Mouse (Mus musculus): Measurements from ENCODE around the gene Scfd2.

Scfd2 gene

DNA sequence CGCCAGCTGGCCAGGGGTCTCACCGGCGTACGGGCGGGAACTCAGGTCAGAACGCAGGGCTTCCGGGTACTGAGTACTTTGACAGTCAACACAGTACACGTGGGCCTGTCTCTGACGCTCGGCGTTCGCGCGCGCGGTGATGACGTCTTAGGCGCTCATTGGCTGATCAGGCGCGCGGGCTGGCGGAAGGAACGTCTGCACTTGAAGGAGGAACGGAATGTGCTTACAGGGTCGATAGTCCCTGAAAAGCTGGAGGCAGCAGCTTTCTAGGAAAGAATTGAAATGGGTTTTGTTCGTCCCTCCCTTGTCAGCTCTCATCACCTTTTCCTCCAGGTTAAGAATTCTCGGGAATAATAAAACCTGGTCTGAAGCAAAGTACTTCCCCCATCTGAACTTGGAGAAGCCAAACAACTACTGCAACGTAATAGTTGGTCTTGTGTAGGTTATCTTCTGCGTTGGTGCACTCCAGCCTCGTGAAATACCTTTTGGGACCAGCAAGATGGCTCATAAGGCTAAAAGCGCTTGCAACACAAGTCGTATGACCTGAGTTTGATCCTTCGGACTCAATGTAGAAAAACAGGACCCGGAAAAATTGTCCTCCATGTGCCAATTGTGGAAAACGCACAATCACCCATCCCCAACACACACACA, at the start of gene Scfd2:
Gene Scfd2, minus strand, starts transcription at position 130 of the 651 bp plus-strand sequence.
- peak; percentile 92 for DNase-seq (ENCODE audit: low read depth, low spot score)

DNA sequence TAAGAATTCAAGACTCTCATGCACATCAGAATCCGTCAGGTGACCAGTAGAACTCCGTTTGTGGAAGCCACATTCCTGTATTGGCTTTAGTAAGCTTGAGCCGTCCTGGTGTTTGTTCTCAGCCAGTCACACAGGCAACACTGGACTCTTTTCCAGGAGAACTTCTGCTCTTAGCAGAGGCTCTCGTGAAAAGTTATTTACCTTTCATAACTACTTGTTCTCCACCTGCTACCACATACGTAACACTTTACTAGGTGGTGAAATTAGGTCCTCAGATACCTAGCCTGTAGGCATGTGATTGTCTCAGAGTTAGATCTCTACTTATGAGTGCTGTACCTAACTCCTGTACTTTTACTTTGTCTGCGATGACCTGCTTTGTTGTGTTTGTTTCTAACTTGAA, 40.2 kb upstream of the Scfd2 start:
- DNase-seq (ENCODE audit: low read depth, low spot score), result no peak

DNA sequence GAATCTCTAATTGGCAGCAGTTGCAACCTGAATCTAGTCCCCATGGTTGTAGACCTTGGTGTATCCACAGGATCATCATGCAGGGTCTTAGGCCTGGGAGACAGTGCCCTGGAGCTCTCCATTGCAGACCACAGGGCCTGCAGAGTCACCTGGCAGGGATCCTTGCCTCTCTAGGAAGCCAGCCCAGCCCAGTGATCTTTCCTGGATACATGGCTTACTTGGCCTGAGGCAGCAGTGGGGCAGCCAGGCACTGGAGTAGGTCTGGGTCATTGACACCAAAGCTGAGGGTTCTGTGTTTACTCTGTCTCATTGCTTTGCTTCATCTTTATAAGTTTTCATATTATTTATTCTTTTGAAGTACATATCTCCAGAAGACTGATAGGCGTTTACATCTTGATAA, 29.6 kb upstream of the Scfd2 start:
- no peak for DNase-seq (ENCODE audit: low read depth, low spot score)

DNA sequence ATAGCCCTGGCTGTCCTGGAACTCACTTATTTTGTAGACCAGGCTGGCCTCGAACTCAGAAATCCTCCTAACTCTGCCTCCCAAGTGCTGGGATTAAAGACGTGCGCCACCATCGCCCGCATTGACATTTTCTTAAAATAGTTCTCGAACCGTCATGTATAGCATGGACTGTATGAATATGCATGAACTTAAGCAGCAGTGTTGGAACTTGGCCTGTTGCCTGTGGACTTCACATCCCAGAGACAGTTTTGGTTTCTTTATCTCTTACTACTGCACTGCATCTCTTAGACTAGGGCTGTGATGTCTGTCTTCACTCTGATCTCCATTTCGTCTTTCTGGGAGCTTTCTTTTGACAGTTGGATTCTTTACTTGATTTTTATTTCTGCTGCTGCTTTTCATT, 18.0 kb upstream of the Scfd2 start:
- no peak for DNase-seq (ENCODE audit: low read depth, low spot score)

DNA sequence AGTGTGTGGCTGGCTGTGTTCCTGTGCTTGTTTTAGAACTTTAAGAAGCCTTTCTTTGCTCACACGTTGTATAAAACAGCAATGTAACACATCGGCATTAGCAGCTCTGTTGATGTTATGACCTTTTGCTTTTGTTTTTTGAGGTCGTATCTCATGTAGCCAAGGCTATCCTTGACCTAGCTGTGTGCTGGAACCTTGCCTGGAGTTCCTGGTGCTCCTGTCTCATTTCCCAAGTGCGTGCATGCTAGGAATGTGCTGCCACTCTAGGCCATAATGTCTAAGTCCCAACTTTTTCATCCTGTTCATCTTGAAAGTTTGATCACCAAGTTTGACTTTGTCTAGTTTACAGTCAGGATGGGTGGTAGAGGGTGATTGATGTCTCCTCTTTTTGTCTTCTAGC, 14.0 kb upstream of the Scfd2 start:
- DNase-seq (ENCODE audit: low read depth, low spot score), result no peak

DNA sequence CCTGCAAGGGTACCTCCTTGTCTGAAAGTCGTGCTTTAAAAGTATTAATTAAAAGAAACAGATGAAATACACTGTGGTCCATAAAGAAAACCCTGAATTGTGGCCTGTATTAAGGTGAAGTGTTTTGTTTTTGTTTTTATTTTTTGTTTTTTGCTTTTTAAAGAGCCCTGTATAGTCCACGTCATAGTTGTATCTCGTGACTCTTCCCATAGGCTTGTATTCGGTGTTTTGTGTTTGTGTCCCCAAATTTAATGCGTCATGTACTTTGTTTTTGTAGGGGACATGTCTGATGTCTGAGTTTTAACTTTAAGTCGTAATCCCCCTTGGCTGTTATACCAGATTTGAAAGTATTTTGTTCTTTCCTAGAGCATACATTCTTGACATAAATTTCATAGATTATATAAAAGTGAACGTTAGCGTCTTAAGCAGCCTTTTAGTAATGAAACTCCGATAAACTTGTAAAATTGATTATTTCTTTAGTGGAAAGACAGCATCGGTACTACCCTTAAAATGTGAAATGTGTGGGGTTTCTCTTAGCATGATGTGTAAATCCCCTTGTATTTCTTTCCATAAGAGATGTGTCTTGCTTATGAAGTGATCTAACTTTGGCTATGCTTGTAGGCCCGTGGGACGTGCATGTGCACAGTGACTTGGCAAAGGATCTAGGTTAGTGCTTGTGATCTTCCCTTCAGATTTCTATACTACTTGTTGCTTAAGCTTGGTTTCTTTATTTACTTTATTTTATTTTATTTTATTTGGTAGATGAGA, 4.8 kb upstream of the Scfd2 start:
- DNase-seq (ENCODE audit: low read depth, low spot score), result no peak

DNA sequence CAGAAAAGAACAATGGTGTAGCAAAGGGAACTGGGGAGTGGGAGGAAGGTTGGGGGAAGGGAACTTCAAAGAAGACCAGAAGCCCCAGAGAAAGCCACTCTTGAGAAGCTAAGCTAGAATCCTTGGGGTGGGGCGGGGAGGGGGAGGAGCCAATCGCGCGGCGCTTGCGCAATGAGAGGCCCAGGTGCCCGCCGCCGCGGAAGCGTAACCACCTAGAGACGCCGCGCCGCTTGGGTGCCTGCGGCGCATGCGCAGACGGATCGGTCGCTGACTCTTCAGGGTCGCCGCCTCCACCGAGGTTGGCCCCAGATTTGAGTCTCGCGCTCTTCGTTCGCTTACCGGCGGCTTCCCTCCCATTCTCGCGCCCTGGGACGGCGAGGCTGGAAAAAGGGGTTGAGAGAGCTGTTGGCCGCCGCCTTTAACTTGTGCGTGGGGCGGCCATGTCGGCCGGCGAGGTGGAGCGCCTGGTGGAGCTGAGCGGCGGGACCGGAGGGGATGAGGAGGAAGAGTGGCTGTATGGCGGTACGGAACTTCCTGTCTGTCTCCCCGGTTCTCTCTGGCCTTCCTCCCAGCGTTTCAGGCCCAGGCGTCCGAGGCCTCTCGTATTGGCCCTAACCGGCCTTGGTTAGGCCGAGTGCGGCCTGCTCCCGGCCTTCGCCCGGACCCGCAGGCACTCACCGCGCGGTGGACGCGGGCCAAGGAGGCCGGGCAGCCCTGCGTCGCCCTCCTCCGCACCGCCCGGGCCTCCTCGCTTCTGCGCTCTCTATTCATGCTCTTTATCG, 3.9 kb upstream of the Scfd2 start, which contains the start of gene Fip1l1:
Gene Fip1l1, plus strand, starts transcription at position 210 of the 782 bp plus-strand sequence.
- peak; percentile 92 for DNase-seq (ENCODE audit: low read depth, low spot score)

DNA sequence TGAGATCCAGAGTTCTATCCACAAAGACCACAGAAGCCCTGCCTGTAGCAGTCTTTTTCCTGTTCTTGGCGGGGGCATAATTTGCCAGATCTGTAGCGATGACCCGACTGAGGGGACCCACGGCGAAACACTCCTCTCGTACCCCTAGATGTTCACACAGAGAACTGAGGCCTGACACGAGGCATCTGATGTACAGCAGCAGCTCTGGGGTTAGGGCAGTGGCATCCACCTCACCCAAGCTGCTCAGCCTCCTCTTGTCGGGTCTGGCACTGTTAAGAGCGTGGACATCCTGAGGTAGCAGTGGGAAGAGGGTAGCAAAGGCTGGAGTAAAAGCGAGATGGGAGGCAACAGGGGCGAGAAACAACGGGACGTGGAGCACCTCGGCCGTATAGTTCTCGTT, 774 bp downstream of the Scfd2 start:
- no peak for DNase-seq (ENCODE audit: low read depth, low spot score)

DNA sequence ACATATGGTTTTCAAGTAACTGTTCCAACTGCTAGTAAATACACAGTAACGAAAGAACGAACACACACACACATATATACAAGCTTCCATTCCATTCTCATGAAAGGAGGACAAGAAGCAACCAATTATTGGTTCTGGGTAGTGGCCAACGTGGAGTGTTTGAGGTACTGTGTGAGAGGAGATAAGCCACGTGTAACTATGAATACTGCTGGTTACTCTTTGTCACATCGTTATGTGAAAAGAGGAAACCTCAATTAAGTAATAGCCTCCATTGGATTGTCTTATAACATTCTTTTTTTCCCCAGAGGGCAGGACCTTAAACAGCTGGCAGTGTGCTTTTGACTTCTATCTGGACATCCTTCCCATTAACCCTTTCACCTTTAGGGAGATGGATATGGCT, 4.5 kb downstream of the Scfd2 start:
- no peak for DNase-seq (ENCODE audit: low read depth, low spot score)

DNA sequence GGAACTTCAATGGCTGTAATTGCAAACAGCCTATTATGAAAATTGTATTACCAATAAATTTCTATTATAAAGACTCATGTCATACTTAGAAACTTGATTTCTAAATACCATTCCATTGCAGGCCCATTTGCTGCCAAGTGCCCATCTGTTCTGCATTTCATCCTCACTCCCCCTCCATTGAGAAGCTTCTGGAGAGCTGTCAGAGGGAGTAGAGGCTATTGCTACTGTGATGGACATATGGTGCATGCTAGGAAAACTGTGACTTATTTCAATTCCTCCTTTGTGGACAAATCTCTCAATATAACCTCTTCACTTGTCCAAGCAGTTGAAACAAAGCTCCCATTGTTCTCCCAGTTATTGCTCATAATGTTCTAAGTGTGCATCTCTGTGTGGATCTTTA, 19.9 kb downstream of the Scfd2 start:
- no peak for DNase-seq (ENCODE audit: low read depth, low spot score)

DNA sequence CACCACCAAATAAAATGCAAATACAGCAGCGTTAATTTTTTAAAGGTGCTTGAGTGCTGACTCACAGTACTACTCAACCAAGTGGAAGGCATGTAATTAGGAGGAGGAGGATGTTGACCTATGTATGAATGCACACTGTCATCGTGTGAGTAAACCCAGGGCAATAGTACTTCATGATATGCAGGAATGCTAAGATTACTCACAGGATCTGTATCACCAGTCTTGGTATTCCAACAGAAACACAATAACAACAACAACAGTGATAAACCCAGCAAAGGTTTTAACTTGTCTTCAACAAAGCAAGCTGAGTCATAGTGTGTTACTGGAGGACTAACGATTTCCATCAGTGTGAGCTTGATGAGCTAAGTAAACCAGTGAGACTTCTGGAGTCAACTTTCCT, 38.9 kb downstream of the Scfd2 start:
- DNase-seq (ENCODE audit: low read depth, low spot score), result no peak

DNA sequence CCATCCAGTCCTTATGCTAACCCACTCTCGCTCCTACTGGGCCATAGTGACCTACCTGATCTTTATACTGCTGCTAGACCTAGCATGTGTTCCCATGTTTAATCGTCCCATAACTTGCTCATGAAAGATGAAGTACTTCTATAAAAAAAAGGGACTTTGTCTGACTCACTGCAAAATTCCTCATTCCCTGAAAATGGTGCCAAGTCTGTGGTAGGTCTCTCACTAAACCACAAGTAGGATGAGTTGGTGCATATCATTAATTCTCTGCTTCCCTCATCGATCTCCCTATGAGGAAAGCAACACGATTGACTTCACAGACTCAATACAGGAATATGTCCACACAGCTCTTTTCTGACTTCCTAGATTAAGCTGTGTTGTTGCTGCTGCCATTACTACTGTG, 46.9 kb downstream of the Scfd2 start:
- DNase-seq (ENCODE audit: low read depth, low spot score), result no peak

DNA sequence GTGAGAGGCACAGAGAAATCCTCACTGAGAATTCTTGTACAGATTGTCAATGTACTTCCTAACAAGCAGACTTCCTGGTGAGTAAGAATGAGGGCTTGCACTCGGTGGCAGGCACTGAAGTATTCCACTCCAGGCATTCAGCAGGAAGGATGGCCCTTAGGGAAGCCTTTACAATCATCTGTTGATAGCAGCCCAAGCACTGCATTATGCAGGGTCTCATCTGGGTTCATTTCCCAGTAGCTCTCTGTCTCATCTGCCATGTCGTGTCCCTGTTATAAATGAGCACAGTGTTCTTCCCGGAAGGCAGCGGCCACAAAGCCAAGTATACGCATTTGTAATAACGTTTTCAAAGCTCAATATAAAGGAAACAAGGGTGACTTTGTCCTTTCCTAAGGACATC, 48.9 kb downstream of the Scfd2 start:
- no peak for DNase-seq (ENCODE audit: low read depth, low spot score)

DNA sequence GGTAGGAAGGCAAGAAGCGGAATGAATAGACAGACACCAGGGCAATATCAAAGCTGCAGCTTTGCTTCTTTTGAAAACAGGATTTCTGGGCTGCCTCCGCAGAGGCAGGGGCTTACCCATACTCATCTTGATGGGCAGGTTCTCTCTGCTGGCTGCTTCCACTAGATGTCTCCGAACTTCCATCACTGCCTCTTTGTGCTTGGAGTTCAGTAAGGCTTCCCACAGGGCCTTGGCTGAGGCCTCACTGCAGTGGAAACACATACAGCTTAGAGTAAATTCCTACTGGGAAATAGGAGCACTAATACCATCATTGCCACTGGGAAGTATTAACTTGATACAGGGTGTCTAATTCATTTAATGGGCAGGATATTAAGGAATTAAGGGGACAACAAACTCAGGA, 49.5 kb downstream of the Scfd2 start:
- DNase-seq (ENCODE audit: low read depth, low spot score), result no peak

DNA sequence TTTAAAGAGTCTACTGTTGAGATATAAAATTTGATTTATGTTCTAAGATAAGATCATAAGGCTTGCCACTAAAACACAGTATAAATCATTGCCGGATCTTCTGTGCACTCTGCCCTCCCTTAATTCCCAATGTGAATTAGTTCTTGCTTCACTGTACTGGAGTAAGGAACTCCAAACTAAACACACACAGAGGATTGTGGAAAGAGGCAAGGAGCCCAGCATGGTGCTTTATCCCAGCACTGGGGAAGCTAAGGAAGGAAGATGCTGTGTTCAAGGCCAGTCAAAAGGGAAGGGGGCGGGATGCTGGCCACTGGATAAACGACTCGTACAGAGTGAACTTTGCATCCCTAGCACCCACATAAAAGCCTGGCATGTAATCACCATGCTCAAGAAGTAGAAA, 51.1 kb downstream of the Scfd2 start:
- no peak for DNase-seq (ENCODE audit: low read depth, low spot score)

DNA sequence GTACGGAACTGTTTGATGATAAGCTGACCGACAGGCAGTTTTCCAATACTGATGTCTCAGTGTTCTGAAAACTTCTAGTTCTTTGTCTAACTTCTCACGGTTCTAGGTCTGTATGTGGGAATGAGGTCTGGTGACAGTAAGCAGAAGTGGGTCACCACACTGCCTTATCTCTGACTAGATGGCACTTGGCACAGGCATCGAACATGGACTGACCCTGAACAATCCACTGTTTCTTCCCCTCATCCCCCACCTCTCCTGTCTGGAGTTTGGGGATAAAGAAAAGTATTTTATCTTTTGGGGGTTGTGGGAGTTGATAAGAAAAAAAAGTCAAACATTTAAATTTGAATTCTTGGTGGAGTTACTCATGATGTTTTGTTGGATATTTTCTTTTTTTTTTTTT, 51.6 kb downstream of the Scfd2 start:
- DNase-seq (ENCODE audit: low read depth, low spot score), result no peak

DNA sequence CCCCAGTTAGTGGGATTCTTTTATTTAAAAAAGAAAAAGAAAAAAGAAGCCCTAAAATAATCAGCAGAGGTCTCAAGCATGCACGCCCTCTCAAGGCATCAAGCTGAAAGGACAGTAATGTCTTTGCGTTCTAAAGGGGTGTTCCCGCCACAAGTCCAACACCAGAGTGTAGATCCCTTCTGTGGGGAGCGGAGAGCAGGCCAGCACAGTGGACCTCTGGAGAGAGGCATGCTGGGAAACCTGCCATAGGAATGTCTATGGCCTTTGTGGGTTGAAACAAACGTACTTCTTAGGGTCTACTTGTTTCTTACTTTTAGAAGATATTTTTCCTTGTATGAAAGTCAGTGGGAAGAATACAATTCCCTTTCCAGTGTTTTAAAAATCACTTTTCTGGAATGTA, 52.4 kb downstream of the Scfd2 start:
- DNase-seq (ENCODE audit: low read depth, low spot score), result no peak

DNA sequence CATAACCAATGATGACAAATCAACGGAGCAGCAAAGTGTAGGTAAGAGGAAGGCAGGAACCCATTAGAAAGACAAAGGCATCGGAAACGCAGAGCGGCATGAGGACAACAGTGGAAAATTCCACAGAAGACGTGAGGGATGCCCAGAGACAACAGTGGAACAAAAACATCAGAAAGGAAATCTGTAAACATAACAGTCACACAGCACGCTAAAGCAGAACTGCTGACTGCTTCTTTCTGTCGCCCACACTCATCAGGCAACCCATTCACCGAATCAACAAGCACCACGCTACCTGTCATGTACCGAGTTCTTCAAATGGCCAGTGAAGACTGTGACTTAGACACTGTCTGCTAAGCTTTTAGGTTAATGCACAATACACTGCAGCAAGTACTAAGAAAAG, 55.0 kb downstream of the Scfd2 start:
- no peak for DNase-seq (ENCODE audit: low read depth, low spot score)

DNA sequence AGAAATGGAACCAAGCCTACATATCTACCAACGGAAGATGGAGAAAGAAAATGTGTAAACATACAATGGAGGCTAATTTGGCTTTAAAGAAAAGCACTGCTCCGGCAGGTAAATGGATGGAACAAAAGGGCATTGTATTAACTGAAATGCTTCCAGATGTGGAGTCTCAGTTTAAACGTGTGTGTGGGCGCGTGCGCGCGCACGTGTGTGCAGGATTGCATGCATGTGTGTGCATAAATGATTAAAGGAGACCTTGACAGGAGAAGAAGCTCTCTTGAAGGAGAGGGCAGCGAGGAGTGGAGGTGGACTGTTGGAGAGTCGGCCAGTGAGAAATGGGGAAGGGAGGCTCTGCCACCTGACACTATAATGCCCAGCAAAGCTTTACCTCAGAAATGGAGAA, 58.4 kb downstream of the Scfd2 start:
- DNase-seq (ENCODE audit: low read depth, low spot score), result no peak

DNA sequence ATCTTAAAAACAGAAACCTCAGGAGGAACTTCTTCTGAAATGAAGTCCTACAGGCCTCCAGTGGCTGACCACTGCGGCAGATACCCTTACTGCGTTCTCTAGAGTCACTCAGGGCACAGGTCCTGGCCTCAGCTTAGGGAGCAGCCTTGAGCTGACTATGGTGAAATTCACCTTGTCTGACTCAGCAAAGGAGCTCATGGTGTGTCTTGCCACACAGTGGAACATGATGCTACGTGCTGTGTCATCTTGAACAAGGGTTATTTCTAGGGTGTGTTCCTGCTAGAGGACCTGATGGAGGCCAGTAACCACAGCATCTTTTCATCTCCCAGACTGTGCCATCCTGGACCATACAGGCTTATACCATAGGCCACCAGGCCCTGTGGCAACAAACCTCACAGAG, 60.7 kb downstream of the Scfd2 start:
- DNase-seq (ENCODE audit: low read depth, low spot score), result no peak

DNA sequence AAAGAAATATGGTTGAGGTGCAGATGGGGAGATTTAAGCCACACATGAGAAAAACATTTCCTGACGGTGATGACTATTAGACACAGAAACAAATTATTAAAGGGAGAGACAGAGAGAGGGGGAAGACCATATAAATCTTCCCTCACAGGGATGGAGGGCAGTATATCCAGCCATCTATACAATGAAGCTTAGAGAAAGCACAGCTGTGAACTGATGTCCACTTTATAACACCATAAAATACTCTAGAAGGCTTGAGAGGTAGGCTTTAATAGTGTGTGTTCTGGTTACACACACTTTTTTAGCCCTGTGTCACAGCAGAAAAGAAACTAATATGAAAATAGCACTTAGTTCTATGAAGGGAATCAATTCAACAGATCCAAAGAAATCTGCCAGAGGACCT, 61.9 kb downstream of the Scfd2 start:
- DNase-seq (ENCODE audit: low read depth, low spot score), result no peak

DNA sequence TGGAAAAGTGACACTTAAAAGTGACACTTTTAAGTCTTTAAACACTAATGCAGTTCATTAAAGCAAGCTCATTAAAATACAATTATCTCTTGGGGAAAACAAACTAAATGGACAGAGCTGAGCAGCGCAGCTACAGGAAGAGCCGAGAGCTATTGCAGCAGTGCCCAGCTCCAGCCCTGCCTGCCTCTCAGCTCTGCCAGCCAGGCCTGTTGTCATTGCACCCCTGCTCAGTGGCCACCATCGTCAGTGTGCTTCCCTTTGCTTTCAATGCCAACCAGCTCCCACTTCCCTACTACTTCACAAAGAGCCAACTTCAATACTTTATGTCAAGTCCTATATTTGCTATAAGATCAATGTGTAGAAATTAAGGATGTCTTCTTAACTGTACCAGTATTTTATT, 63.8 kb downstream of the Scfd2 start:
- no peak for DNase-seq (ENCODE audit: low read depth, low spot score)

DNA sequence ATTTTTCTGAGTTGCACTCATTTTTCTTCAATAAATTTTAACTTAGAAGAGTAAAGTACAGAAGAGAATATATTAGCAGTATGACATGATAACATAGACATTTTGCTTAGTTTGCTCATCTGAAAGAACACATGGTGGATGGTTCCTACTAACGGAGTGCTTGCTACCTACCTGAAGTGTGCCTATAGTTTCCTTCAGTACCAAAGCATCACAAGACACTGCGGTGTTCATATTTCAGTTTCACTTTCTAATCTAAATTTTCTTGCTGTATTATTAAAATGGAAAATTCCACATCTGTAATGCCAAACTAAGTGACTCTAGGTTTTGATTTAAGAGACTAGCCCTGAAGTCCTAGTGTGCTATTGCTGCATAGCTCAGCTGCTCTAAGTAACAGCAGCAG, 74.8 kb downstream of the Scfd2 start:
- no peak for DNase-seq (ENCODE audit: low read depth, low spot score)

All from retina, postnatal 7 days (tissue).